Mouse (Mus musculus) liver, embryonic 14.5 days (tissue): Measurements from ENCODE around the gene Slc16a1. TPM values are rescaled to one million over a fixed set of nuclear protein-coding genes. Genes with fewer than 3 reads are reported as not detected.
A peak's percentile ranks its signal among the peaks of the same experiment; 100 is the strongest.

Experiments
- ATAC-seq: fragments of 200-750 bp; cut with Nextera tagmentation; 2 replicates; pipeline ENCODE4 v1.8.0; 2017; ENCODE audit warnings: moderate number of reproducible peaks, mild to moderate bottlenecking, moderate library complexity; ENCODE audit not compliant: insufficient read depth
- DNase-seq, 3 experiments: peaks; one replicate each; pipeline ENCODE4 v3.0.0-alpha.2; 2012 to 2013; ENCODE audit warnings: low read depth in 3 of 3, low spot score in 3 of 3
- H3K27ac ChIP-seq: fragments of 300-500 bp; sonication (generic); 2 replicates; pipeline ENCODE4 v1.5.1; 2014; ENCODE audit warnings: moderate library complexity, mild to moderate bottlenecking, control low read depth, inconsistent platforms
- H3K27me3 ChIP-seq: fragments of 300-500 bp; sonication (generic); 2 replicates; pipeline ENCODE4 v1.6.1; 2014; ENCODE audit warnings: mild to moderate bottlenecking, low read length, moderate library complexity; ENCODE audit not compliant: control insufficient read depth, insufficient read depth
- H3K36me3 ChIP-seq: fragments of 300-500 bp; sonication (generic); replicated peaks from 2 replicates; pipeline ENCODE4 v1.6.1; 2014; ENCODE audit warnings: low read depth; ENCODE audit not compliant: control insufficient read depth, insufficient read depth
- H3K4me1 ChIP-seq, 2 experiments: fragments of 200-500 bp in 1 of 2; fragments of 300-500 bp in 1 of 2; sonication (generic) in 1 of 2; replicated peaks; 2 replicates each; pipeline ENCODE4 v1.6.1; 2012 to 2014; ENCODE audit warnings: antibody characterized with exemption in 1 of 2, inconsistent platforms in 1 of 2, low read length in 1 of 2; ENCODE audit not compliant: control insufficient read depth in 2 of 2, insufficient read depth in 2 of 2
- H3K4me2 ChIP-seq: fragments of 300-500 bp; sonication (generic); 2 replicates; pipeline ENCODE4 v1.6.1; 2014; ENCODE audit warnings: low read depth, mild to moderate bottlenecking, control low read depth, moderate library complexity
- H3K4me3 ChIP-seq, 2 experiments: fragments of 200-500 bp in 1 of 2; fragments of 300-500 bp in 1 of 2; sonication (generic) in 1 of 2; 2 replicates each; pipeline ENCODE4 v1.5.1; 2012 to 2014; ENCODE audit warnings: low read depth in 2 of 2, low read length in 2 of 2, mild to moderate bottlenecking in 2 of 2, control low read depth in 1 of 2, inconsistent platforms in 1 of 2, moderate library complexity in 1 of 2; ENCODE audit not compliant: insufficient read depth in 1 of 2
- H3K9ac ChIP-seq: fragments of 300-500 bp; sonication (generic); replicated peaks from 2 replicates; pipeline ENCODE4 v1.6.1; 2014; ENCODE audit warnings: mild to moderate bottlenecking, control low read depth, moderate library complexity
- H3K9me3 ChIP-seq: fragments of 300-500 bp; sonication (generic); 2 replicates; pipeline ENCODE4 v1.6.1; 2016; ENCODE audit warnings: low read length, mixed read lengths; ENCODE audit not compliant: control insufficient read depth
- CTCF ChIP-seq: IDR thresholded peaks from 2 replicates; pipeline ENCODE4 v1.5.1; 2016; ENCODE audit warnings: antibody characterized with exemption, low read depth, control low read depth
- EP300 ChIP-seq: IDR thresholded peaks from 2 replicates; pipeline ENCODE4 v1.6.1; 2016; ENCODE audit warnings: antibody characterized with exemption, low read depth
- WGBS: fragments of 180-500 bp; shearing (Covaris S2); extraction: QIAGEN DNeasy Blood & Tissue Kit; methylation state at CpG from one replicate; pipeline ENCODE4 v1.1.7; 2014; ENCODE audit not compliant: insufficient replicate concordance; 5-methylcytosine and 5-hydroxymethylcytosine counted together
- polyA plus RNA-seq, 2 experiments: library from polyadenylated mRNA; depleted of rRNA in 1 of 2; stranded (reverse) in 1 of 2; unstranded in 1 of 2; fragments of >200 nt; fragmentation: Nextera tagmentation in 1 of 2; extraction: Ambion mirVana in 1 of 2; gene quantifications; 2 replicates each; pipeline versions ENCODE4 v1.2.1 to v1.2.3; 2012 to 2014

Slc16a1 gene
- polyA plus RNA-seq, 2 experiments, result 38.6 to 83.8 TPM

DNA sequence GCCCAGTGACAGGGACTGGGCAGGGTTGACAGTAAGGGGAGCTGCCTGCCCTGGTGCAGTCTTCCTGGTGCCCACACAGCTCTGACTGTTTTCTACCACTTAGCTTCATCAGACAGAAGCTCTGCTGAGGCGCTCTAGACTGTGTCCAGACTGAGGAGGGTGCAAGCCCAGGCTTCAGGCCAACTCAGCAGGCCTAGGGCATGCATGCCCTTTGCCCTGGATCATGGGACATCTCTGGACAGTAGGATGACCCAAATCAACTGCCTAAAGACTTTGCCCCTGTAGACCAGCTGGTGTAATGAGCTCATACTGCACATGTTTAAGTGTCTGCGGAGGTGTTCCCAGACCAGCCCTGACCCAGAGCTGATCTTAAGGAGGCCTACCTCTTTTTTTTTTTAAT is 39.3 kb downstream of the Slc16a1 start:
- peaks cover 23 to 24% of the 10 kb centered on the region in 2 experiments for H3K4me1 ChIP-seq
- no peak overlapping the region for H3K27ac ChIP-seq
- 84% methylated on average over 2 of the region's 2 CpGs for WGBS
- H3K27me3 ChIP-seq, result no peaks in the 10 kb centered on the region
- TF ChIP-seq CTCF, result no peak
- no peak overlapping the region for H3K4me3 ChIP-seq
- ATAC-seq, result no peak
- H3K9me3 ChIP-seq, result no peaks in the 10 kb centered on the region
- DNase-seq, result no peak
- H3K4me2 ChIP-seq, result no peak overlapping the region
- no peaks in the 10 kb centered on the region for H3K36me3 ChIP-seq
- H3K9ac ChIP-seq, result no peak overlapping the region

DNA sequence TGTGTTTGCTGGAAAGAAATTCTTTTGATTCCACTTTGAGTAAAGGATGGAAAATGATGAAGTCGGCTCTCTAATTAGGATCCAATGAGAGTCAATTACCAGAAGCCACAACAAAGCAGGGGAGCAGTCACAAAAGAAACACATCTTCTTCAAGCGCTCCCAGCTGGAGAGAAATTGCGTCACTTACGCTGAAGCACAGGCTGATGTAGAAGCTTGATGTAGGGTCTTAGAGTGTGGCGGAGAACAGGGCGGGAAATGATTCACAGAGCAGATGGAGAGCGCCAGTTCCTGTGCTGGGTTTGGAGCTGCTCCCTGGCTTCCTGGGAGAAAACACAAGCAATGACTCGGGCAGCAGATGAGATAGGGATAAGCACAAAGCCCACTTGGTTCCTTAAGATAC is 40.4 kb downstream of the Slc16a1 start:
- Histone ChIP-seq H3K4me2 (no peak overlapping the region), H3K9me3 (no peaks in the 10 kb centered on the region), H3K9ac (no peak overlapping the region), H3K4me1 (peaks cover 15 to 16% of the 10 kb centered on the region in 2 experiments), H3K27me3 (no peaks in the 10 kb centered on the region), H3K27ac (no peak overlapping the region), H3K4me3 (no peak overlapping the region), H3K36me3 (no peaks in the 10 kb centered on the region)
- TF ChIP-seq EP300 (no peak), CTCF (no peak)
- ATAC-seq (no peak), DNase-seq (no peak)
- WGBS, result 76% methylated on average over 8 of the region's 8 CpGs

DNA sequence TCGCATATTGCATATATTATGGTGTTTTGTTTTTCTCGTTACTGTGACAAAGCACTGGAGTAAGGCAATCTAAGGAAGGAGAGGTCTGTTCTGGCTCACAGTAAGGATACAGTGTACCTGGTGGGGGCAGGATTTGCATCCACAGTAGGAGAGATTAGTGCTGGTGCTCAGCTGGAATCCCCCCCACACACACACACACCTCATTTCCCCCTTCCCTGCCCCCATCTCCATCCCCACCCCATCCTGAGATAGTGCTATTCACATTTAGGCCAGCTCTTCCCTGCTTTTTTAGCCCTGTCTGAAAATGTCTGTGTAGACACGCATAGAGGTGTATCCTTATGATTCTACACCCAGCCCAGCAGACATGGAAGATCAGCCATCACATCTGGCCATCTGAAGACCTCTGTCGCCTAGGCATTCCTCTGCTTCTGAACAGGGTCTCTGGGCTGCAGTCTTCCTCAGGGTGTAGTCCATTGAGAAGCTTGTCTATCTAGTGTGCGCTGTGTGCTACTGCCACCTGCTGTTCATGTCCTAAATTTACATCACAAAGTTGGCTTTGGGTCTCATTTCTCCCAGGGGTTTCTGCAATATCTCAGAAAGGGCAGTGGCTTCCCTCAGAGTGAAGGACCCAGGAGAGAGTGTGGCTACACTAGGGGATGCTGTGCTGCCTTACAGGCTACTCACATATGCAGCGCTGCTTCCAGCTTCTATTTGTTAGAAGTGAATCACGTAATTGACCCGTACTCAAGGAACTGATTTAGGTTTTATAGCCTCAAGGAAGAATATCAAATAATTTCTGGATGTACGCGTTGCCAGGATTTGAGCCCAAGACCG is 44.4 kb downstream of the Slc16a1 start:
- Histone ChIP-seq H3K9me3 (no peaks in the 10 kb centered on the region), H3K36me3 (no peaks in the 10 kb centered on the region), H3K4me3 (no peak overlapping the region), H3K9ac (no peak overlapping the region), H3K4me1 (no peaks in the 10 kb centered on the region), H3K4me2 (no peak overlapping the region), H3K27me3 (no peaks in the 10 kb centered on the region), H3K27ac (no peak overlapping the region)
- 53% methylated on average over 11 of the region's 11 CpGs for WGBS
- DNase-seq (peak in 1 of 3 experiments; percentile 46), ATAC-seq (peak; percentile 38)
- TF ChIP-seq EP300, result no peak
- TF ChIP-seq CTCF, result peak; percentile 93

DNA sequence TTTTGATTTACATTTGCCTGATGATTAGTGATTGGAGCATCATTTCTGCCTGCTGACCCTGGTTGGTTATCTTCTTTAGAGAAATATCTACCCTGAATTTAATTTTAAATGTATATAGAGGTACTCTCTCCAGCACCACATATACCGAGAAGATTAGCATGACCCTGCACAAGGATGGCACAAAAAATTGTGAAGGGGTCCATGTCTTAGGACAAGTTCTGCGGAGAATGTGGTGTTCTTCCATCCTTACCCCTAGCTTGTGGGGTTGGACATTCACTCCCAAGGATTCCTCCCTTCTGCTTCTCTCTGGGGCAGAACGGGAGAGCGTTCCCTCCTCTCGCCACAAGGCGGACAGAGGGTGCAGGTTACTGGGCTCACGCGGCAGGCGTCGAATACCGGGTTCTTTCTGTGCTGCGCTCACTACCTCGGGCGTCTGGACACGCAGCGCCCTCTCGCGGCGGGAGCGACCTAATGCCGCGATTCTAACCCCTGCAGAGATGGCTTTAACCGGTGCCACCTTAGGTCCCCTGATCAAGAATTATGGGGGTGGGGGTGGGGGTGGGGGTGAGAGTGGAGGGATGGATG is 62.4 kb downstream of the Slc16a1 start:
- no peak overlapping the region for H3K27ac ChIP-seq
- TF ChIP-seq EP300 (no peak), CTCF (peak; percentile 93)
- H3K4me2 ChIP-seq, result no peak overlapping the region
- no peaks in the 10 kb centered on the region for H3K27me3 ChIP-seq
- no peaks in the 10 kb centered on the region for H3K4me1 ChIP-seq
- no peak overlapping the region for H3K9ac ChIP-seq
- H3K36me3 ChIP-seq, result no peaks in the 10 kb centered on the region
- H3K9me3 ChIP-seq, result no peaks in the 10 kb centered on the region
- H3K4me3 ChIP-seq, result no peak overlapping the region
- ATAC-seq (peak; percentile 63; the same call in 1 of the 2 replicates), DNase-seq (peak; percentile 56 to 60 (median 59))
- 5% methylated on average over 23 of the region's 23 CpGs for WGBS

DNA sequence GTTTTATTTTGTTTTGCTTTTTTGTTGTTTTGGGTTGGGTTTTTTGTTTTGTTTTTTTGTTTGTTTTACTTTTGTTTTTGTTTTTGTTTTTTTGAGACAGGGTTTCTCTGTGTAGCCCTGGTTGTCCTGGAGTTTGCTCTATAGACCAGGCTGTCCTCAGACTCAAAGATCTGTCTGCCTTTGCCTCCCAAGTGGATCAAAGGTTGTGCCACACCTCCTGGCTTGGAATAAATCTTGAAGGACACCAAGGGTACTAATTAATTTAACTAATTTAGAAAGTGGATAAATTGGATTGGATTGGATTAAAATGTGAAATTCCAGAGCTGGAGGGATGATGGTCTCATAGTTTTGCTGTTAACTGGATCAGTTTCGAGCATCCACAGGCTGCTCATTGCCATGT is 63.3 kb downstream of the Slc16a1 start:
- ATAC-seq (no peak), DNase-seq (no peak)
- no peaks in the 10 kb centered on the region for H3K4me1 ChIP-seq
- H3K4me2 ChIP-seq, result no peak overlapping the region
- no peaks in the 10 kb centered on the region for H3K27me3 ChIP-seq
- no peak overlapping the region for H3K9ac ChIP-seq
- no peak overlapping the region for H3K27ac ChIP-seq
- TF ChIP-seq CTCF, result no peak
- no peak for TF ChIP-seq EP300
- H3K36me3 ChIP-seq, result no peaks in the 10 kb centered on the region
- no peaks in the 10 kb centered on the region for H3K9me3 ChIP-seq
- H3K4me3 ChIP-seq, result no peak overlapping the region
- WGBS, result 56% methylated on average over 1 of the region's 1 CpGs
